Mouse (Mus musculus) forelimb bud, embryonic 11.5 days (tissue): ENCODE data around the gene Tpd52l2.
"Not testable (repeated sequence)": the region's sequence is repeated elsewhere in the genome, so short reads cannot be mapped to it uniquely, and the experiment has no call there.

ENCODE experiments used
- DNase-seq: peaks from one replicate; pipeline ENCODE4 v3.0.0-alpha.2; 2012; ENCODE audit warnings: low read depth, low spot score

Gene Tpd52l2

DNA sequence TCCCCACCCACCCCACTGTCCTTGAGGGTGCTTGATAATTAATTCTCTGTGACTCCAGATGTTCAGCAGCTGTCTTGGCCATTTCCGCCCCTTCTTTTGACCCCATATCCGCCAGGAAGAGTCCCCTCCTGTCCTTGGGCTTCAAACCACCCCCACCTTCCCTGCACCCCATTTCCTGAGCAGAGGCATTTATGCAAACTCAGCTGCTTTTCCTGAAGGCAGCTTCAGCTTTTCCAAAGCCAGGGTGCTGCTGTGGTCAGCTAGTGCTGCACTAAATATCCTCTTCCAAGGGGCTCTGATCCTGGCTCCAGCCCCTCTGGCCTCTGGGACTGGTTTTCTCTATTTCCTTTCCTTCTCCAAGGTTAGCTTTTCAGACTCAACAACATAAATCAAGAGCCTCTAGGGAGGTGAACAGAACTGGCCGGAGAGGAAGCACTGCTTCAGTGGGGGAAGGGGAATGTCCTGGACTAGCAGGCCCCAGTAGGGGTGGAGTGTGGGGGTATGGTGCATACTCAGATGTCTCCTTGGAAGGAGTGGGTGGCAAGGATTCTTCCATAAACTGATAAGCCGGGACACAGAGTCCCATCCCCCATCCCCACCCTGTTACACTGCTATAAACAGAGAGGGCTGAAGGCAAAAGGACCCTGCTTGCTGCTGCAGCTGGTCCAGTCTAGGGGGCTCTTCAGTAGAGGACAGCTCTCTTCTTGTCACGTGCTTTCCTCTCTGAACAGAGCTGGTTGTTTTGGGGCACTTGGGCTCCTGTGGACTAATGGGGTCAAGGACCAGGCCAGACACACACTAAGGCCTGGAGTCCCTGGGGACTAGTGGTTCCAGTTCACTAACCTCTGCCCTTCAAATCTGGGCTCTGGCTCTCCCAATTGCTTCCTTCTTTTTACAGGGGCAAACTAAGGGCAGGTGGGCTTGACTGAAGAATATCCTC, 9.3 kb upstream of the Tpd52l2 start:
- DNase-seq, result peak; percentile 34

GRCm38 (mm10) chr2:181491432-181492205, 5.3 kb upstream of the Tpd52l2 start:
- DNase-seq, result no peak

GRCm38 (mm10) chr2:181492206-181492605, 4.7 kb upstream of the Tpd52l2 start:
- DNase-seq, result no peak

DNA sequence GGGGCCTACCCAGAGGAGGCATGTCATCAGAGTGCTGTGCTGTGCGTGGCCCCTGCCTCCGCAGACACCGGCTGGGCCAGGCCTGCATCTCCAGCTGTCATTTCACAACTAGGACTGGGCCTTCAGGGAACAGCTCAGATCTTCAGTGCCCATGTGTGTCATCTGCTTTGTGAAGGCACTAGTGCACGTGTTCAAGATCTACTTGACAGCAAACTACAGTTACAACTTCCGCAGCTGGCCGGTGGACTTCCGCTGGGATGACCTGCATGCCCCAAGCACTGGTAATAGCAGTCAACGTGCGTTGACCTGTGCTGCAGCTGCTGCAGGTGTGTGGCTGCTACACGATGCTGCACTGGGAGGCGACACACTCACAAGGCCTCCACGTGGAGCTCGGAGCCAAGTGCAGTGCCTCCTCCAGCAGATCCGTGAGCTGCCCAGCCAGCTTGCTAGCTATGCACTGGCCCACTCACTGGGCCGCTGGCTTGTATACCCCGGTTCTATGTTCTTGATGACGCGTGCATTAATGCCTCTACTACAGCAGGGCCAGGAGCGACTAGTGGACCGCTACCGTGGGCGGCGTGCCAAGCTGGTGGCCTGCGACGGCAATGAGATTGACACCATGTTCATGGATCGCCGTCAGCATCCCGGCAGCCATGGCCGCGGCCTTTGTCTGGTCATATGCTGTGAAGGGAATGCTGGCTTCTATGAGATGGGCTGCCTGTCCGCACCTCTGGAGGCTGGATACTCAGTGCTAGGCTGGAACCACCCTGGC, 3.6 kb upstream of the Tpd52l2 start, which contains the start of gene Abhd16b:
TSS of gene Abhd16b (plus strand) at position 51 of the 772 bp plus-strand sequence.
- no peak for DNase-seq

- DNase-seq, result no peak
Observed at GRCm38 (mm10) chr2:181494266-181494945, 2.5 kb upstream of the Tpd52l2 start.

- not testable (repeated sequence) for DNase-seq
Observed at GRCm38 (mm10) chr2:181495845-181496244, 1.1 kb upstream of the Tpd52l2 start.

GRCm38 (mm10) chr2:181496281-181496680, 661 bp upstream of the Tpd52l2 start:
- DNase-seq, result peak; percentile 63

DNA sequence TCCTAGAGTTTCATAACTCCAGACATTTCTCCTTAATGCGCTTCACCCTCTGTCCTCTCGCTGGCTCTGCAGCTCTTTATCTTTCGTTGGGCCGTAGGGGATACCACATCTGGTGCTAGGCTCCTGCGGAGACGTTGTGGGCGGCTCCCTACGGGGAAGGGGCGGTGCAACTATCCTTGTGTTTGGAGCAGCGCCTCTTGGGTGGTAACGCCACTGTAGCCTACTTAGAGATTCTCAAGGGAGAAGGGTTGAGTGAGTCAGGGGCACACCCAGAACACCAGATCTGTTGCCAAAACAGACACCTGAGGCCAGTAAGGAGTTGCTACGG, 570 bp downstream of the Tpd52l2 start:
- DNase-seq, result peak; percentile 53

- DNase-seq, result no peak
Observed at GRCm38 (mm10) chr2:181498644-181499043, 1.7 kb downstream of the Tpd52l2 start.

GRCm38 (mm10) chr2:181509191-181509590, 12.2 kb downstream of the Tpd52l2 start:
- DNase-seq, result no peak

GRCm38 (mm10) chr2:181511231-181511630, 14.3 kb downstream of the Tpd52l2 start:
- DNase-seq, result no peak

- no peak for DNase-seq
Observed at GRCm38 (mm10) chr2:181519201-181519600, 22.3 kb downstream of the Tpd52l2 start.

DNA sequence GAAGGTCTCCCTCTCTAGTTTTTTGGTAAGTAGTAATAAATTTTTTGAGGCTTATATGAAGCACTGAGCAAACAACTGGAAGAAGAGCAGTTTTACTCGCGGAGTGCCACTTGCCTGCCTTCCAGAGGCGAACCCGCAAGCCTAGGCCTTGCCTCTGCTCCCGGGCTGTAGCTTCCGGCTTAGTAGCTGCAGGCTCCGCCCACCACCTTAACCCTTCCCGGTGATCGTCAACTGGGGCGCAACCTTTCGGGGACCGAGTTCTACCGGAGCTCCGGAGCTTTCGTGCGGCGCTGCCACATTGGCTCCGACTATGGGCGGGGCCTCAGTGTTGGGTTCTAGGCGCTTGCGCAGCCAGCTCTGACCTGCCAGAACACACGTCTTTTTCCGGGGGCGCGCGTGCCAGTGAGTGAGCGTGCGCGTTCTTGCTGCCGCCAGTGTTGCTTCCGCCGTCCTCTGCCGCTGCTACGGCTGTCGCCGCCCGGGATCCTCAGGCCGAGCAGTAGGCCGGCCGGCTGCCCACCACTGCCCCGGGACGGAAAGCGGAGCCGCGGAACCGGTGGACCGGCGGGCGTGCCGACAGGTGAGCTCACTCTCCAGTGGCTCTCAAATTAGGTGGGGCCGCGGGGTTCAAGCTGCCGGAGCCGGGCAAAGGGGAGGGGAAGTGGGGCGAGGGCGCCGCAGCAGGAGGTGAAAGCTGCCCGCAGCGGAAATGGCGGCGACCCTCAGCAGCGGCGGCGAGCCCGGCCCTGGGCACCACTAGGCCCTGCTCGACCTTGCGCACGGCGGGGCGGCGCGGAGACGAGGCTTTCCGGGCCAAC, 23.4 kb downstream of the Tpd52l2 start, which contains the start of gene Dnajc5:
TSS of gene Dnajc5 (plus strand) at position 368 of the 818 bp plus-strand sequence.
- peak; percentile 95 for DNase-seq

- no peak for DNase-seq
Observed at GRCm38 (mm10) chr2:181520936-181521227, 23.9 kb downstream of the Tpd52l2 start.

DNA sequence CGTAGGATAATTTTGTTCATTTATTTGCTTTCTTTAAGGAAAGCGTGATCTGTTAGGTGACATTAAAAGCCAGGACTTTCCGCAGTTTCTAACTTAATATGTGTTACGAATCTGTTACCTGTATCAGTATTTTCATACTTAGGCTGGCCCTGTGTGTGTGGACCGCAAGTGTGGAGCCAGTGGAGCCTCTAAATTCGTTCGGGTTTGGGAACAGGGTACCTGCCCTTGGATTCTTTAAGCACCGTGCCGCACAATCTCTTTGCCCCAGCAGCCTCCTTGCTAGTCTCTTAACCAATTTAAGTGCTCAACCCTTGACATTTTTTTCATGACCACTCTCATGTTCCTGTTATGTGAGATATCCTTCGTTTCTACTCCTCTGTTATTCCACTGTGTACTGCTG, 24.5 kb downstream of the Tpd52l2 start:
- DNase-seq, result no peak

DNA sequence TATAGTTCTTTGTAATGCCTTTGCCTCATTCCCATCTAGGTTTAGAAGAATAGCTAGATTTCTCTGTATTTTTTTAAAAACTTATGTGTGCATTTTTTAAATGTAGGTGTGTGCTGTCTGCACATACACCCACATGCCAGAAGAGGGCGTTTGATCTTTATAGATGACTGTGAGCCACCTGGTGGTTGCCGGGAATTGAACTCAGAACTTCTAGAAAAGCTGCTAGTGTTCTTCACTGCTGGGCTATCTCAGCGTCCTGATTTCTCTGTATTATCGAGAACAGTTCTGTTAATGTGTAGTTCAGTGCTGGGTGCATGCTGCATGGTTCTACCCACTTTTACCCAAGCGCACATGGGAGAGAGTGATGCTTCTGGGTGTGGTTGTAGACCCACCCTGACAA, 25.9 kb downstream of the Tpd52l2 start:
- DNase-seq, result peak; percentile 14

DNA sequence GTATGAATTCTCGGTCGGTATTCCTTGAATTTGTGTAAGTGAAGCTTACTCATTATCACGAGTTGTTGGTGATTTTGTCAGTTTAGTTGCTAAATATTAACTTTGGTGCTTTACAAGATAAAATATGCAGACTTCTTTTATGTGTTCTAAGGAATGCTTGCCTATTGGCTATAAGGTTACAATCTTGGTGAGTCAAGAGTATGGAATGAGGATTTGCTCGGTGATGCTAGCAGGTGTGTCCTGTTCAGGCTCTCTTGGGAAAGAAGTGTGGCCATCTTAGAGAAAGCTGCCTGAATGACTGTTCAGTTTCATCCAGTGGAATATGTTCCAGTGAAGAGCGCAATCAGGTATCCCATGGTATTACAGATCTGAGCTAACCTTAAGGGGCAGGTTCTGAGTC, 28.6 kb downstream of the Tpd52l2 start:
- DNase-seq, result no peak

DNA sequence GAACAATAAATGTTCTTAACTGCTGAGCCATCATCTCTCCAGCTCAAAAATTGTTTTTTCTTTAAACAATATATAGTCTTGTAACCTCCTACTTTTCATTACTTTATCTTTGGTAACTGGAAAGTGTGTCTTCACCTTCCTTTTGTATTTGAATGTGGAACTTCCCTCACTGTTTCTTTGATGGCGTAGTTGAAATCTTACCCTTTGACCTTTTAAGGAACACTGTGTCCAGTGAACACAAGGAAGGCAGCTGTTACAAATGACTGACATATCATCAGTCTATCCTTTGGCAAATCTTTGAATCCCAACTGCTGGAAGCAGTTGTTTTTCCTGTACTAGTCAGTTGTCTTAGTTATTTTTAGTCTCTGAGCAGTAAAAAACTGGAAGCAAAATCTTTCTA, 32.1 kb downstream of the Tpd52l2 start:
- DNase-seq, result no peak

DNA sequence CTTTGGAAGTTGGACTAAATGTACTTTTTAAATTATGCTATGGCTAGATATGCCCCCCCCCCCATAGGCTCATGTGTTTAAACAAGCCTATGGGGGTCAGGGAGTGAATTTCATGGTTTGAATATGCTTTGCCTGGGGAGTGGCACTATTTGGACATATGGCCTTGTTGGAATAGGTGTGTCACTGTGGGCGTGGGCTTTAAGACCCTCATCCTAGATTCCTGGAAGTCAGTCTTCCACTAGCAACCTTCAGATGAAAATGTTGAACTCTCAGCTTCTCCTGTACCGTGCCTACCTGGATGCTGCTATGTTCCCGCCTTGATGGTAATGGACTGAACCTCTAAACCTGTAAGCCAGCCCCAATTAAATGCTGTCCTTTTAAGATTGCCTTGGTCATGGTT, 35.6 kb downstream of the Tpd52l2 start:
- DNase-seq, result no peak

DNA sequence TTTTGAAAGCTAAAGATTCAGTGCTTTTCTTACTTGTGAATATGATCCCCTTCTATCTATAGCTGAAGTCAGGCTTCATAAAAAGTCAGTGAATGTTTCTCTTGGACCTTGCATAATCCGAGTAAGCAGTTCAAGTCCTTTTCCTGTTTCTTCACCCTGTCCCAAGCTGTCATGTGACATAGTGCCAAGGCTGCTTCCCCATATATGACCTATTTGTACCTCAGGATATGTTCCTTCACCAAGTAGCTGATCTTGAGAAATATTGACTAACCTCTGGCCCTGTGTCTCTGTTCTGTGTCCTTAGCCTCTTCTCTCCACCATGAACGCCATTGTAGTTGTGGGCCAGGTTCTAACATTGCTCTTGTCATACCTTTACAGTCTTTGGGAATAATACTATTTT, 39.5 kb downstream of the Tpd52l2 start:
- DNase-seq, result no peak
